Mouse (Mus musculus): ENCODE data around the gene Ppp1r26. TPM values are rescaled to one million over a fixed set of nuclear protein-coding genes. Genes with fewer than 3 reads are reported as not detected.

The Ppp1r26 gene
- polyA plus RNA-seq, 1 experiment from 2014 or later: 5.0 TPM

Other genes with a start within 250 kb of the Ppp1r26 start
- gene 1700007K13Rik, start 19.5 kb downstream of the Ppp1r26 start, polyA plus RNA-seq (2016; fragmentation: Nextera tagmentation; extraction: Ambion mirVana): 1.3 and 1.5 TPM in 2 replicates
- gene Mrps2, start 21.3 kb downstream of the Ppp1r26 start, polyA plus RNA-seq (2016; fragmentation: Nextera tagmentation; extraction: Ambion mirVana): 68.5 and 71.9 TPM in 2 replicates
- gene Gbgt1, start 50.1 kb downstream of the Ppp1r26 start, polyA plus RNA-seq (2016; fragmentation: Nextera tagmentation; extraction: Ambion mirVana): 0.22 TPM in 1 of 2 replicates, not detected in the other
- not detected in 2 replicates for gene Gm10134, start 59.3 kb downstream of the Ppp1r26 start, polyA plus RNA-seq (2016; fragmentation: Nextera tagmentation; extraction: Ambion mirVana)
- 36.7 and 44.2 TPM in 2 replicates for gene Ralgds, start 66.3 kb downstream of the Ppp1r26 start, polyA plus RNA-seq (2016; fragmentation: Nextera tagmentation; extraction: Ambion mirVana)
- gene Cel, start 116.6 kb downstream of the Ppp1r26 start, polyA plus RNA-seq (2016; fragmentation: Nextera tagmentation; extraction: Ambion mirVana): not detected in 2 replicates
- 57.9 and 61.4 TPM in 2 replicates for gene Gtf3c5, start 137.0 kb downstream of the Ppp1r26 start, polyA plus RNA-seq (2016; fragmentation: Nextera tagmentation; extraction: Ambion mirVana)
- gene Gfi1b, start 175.2 kb downstream of the Ppp1r26 start, polyA plus RNA-seq (2016; fragmentation: Nextera tagmentation; extraction: Ambion mirVana): 2.7 and 3.9 TPM in 2 replicates
- gene Tsc1, start 194.4 kb downstream of the Ppp1r26 start, polyA plus RNA-seq (2016; fragmentation: Nextera tagmentation; extraction: Ambion mirVana): 21.4 and 23.5 TPM in 2 replicates

Measured in embryonic facial prominence, embryonic 10.5 days (tissue).